Mouse (Mus musculus) myocyte (in vitro differentiated cells): ENCODE results near the gene Mgat3.

Source experiments
- E2F4 ChIP-seq: IDR thresholded peaks from one replicate; pipeline ENCODE4 v1.6.1; 2011; ENCODE audit warnings: mild to moderate bottlenecking, control low read depth, moderate library complexity; ENCODE audit not compliant: insufficient read depth
- MAX ChIP-seq: IDR thresholded peaks from one replicate; pipeline ENCODE4 v1.6.1; 2011; ENCODE audit warnings: low read depth, mild to moderate bottlenecking, control low read depth
- MYOD1 ChIP-seq, 3 experiments: IDR thresholded peaks; one replicate each; pipeline ENCODE4 v1.6.1; 2011; ENCODE audit warnings: control low read depth in 2 of 3, low read depth in 2 of 3, mild to moderate bottlenecking in 2 of 3, moderate library complexity in 1 of 3; ENCODE audit not compliant: insufficient read length in 2 of 3, control insufficient read depth in 1 of 3
- POLR2A ChIP-seq: IDR thresholded peaks from one replicate; pipeline ENCODE4 v1.6.1; 2011; ENCODE audit warnings: low read depth, mild to moderate bottlenecking, control low read depth, moderate library complexity; ENCODE audit not compliant: insufficient read length
- POLR2AphosphoS2 ChIP-seq: IDR thresholded peaks from one replicate; pipeline ENCODE4 v1.6.1; 2011; ENCODE audit warnings: low read depth, control low read depth; ENCODE audit not compliant: insufficient read length
- USF1 ChIP-seq: IDR thresholded peaks from one replicate; pipeline ENCODE4 v1.6.1; 2011; ENCODE audit warnings: low read depth, mild to moderate bottlenecking, control low read depth, moderate library complexity

DNA sequence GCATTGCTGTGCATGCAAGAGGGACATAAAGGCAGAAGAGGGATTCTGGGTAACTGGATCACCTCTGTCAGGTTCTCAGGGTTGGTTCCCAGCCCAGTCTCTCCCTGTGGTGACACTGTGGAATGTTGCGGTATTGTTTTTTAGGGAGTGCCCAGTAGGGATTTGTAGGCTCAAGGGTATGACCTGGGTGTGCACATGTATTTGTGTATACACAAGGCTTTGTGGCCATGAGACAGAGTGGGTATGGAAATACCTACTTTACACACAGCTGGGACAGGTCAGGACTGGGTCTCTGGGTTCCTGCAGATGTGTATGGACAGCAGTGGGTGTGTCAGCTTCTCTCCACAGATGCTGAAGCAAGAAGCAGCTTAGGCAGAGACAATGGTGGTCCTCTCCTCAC, 4.0 kb upstream of the Mgat3 start:
- TF ChIP-seq POLR2A (no peak), POLR2AphosphoS2 (no peak), E2F4 (no peak), MAX (no peak), USF1 (no peak), MYOD1 (IDR thresholded peaks at IDR 0.05; ENCODE audit: control insufficient read depth in 1 of 3, insufficient read length in 2 of 3, low read depth in 2 of 3) (no peak)
